Mouse (Mus musculus): ENCODE measurements around the gene Vill.

DNA sequence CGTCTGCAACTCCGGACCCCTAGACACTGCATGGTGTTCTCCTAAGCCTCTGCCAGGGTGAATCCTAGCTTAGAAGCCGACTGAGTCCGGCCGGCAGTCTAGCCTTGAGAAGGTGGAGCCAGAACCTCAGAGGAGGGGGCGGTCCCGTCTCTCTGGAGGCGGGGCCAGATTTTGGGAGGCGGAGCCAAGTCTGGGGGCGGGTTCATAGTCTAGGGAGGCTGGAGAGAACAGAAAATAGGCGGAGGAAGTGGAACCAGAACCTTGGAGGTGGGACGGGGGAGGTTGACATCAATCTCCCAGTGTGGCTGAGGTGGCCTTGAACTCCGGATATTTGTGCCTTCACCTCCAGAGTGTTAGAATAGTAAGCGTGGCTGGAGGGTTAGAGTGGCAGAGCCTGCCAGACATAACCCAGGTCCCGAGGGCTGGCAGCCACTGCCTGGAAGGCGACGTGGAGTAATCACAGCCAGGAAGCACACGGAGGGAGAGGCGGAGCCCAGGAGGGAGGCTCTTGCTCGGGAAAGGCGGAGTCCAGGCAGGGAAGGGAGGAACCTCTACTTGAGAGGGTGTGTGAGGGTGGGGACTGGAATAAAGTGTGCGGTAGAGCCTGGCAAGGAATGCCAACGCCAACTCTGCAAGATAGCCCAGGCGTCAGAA lies 35.7 kb downstream of the Vill start:
- TF ChIP-seq CTCF (conservative IDR thresholded peaks at IDR 0.05; ENCODE audit: low read length) (no peak), POU5F1 (IDR thresholded peaks at IDR 0.05; ENCODE audit: borderline replicate concordance, low read length) (no peak), NANOG (IDR thresholded peaks at IDR 0.05; ENCODE audit: borderline replicate concordance, low read length) (no peak)
